Mouse (Mus musculus) heart, adult 8-10 months (tissue): ENCODE measurements around the gene Msh5. TPM values are rescaled to one million over a fixed set of nuclear protein-coding genes. Genes with fewer than 3 reads are reported as not detected.

Experiments
- DNase-seq: peaks from one replicate; pipeline ENCODE4 v3.0.0; 2022; ENCODE audit warnings: low spot score
- total RNA-seq, 4 experiments: library from RNA; stranded (reverse); gene quantifications; 2 replicates each; pipeline ENCODE4 v1.2.4; 2022

Msh5 gene
- total RNA-seq, result under 1 TPM in 2 of 4 experiments, not detected in 2; 0.33 to 0.56 TPM

- DNase-seq, result peak; percentile 96
Observed at GRCm38 (mm10) chr17:35046681-35047455, at the start of gene Msh5. Gene Msh5, minus strand, starts transcription at chr17:35046745.

- DNase-seq, result no peak
Observed at GRCm38 (mm10) chr17:35094475-35095365, 48.2 kb upstream of the Msh5 start.

- DNase-seq, result no peak
Observed at GRCm38 (mm10) chr17:35092403-35093198, 46.1 kb upstream of the Msh5 start.

GRCm38 (mm10) chr17:35090166-35090932 lies 43.8 kb upstream of the Msh5 start:
- DNase-seq, result no peak

DNA sequence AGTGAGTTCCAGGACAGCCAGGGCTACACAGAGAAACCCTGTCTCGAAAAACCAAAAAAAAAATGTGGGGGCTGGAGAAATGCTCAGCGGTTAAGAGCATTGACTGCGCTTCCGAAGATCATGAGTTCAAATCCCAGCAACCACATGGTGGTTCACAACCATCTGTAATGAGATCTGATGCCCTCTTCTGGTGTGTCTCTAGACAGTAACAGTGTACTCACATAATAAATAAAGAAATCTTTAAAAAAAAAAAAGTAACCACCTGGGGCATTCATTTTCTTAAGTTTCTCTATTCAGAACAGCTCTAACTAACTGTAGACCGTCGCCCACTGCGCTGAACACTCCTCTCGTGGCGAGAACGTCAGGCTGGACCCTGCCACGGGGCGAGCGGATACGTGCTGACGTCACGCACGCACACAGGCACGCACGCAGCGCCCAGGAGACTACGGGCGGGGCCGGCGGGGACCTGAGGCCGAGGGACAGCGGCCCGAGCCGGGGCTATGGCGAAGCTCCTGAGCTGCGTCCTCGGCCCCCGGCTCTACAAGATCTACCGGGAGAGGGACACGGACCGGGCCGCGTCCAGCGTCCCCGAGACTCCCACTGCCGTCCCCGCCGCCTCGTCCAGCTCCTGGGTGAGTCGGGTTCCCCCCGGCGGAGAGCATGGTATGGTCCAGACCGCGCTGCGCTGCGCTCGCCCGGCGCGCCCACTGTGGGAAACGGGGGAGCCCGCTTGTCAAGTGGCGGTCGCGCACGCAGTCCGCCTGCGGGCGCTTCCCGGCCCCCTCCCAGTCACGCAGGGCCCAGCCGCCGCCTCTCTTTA lies 42.5 kb upstream of the Msh5 start, which contains the start of gene Abhd16a:
Gene Abhd16a, plus strand, starts transcription at position 439 of the 820 bp plus-strand sequence.
- DNase-seq, result peak; percentile 92

- DNase-seq, result no peak
Observed at GRCm38 (mm10) chr17:35088151-35088550, 41.6 kb upstream of the Msh5 start.

DNA sequence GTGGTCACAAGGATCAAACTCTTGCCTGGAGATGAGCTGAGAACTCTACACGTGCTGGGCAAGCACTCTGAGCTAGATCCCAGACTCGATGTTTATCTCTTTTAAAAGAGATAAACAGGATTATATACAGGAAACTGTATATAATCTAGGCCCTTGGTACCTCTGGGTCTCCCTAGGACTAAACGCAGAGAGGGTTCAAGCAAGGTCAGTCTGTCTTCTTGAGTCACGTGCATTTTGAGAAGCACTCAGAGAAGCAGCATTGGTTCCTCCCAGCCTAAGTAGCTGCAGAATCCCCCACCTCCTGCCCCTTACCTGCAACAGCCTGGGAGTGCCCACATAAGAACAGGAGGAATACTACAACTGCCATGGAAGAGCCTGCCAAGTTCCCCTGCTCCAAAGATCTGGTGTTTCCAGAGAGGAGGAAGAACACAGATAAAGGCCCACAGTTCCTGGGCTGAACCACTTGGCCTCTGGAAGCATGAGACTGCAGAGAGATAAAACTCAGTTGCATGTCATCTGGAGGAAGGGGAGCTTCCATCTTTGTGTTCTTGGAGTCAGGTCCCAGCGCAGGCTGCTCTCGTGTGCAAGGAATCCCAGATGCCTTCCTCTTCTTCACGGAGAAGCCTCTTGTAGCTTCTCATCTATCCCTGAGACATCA lies 38.8 kb upstream of the Msh5 start, which contains the start of gene Ly6g6f:
Gene Ly6g6f, minus strand, starts transcription at position 403 of the 658 bp plus-strand sequence.
- no peak for DNase-seq

GRCm38 (mm10) chr17:35083929-35084497 lies 37.5 kb upstream of the Msh5 start:
- no peak for DNase-seq

GRCm38 (mm10) chr17:35082841-35083576 lies 36.5 kb upstream of the Msh5 start:
- no peak for DNase-seq

DNA sequence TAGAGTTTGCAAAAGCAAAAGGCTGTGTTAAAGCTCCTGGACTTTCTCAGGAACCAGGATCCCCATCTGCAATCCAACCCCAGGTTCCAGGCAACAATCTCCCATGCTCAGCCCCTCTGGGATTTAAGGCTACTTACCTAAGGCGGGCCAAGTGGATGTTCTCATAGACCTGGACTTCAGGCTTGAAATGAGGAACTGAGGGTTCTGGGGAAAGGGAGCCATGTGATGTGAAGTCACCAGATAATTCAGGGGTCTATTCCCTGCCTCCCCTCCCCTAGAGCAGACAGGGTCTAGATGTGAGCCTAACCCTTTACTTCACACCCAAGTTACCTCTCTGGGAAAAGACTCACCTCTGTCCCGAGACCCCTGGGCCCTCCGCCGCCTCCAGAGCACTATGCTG lies 34.2 kb upstream of the Msh5 start:
- DNase-seq, result no peak

DNA sequence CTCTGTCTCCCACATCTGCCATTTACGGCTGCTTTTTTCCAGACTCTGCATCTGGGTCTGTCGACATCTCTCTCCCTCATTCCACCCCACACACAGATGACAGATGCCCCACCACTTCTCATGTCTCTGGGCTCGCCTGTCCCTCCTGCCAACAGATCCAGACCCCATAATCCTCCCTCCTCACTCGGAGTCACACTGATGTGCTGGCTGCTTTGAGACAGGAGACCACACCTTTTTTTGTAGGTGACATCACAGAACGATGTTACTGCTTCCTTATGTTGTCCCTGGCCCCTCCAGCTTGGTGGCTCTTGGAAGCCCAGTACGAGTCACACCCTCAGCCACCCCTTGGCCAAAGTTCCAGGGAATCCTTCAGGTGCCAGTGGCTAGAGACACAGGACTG lies 33.7 kb upstream of the Msh5 start:
- no peak for DNase-seq

GRCm38 (mm10) chr17:35079778-35080177 lies 33.2 kb upstream of the Msh5 start:
- DNase-seq, result no peak

- no peak for DNase-seq
Observed at GRCm38 (mm10) chr17:35077786-35078233, 31.3 kb upstream of the Msh5 start, which contains the start of gene Ly6g6d. Gene Ly6g6d, minus strand, starts transcription at chr17:35078065.

DNA sequence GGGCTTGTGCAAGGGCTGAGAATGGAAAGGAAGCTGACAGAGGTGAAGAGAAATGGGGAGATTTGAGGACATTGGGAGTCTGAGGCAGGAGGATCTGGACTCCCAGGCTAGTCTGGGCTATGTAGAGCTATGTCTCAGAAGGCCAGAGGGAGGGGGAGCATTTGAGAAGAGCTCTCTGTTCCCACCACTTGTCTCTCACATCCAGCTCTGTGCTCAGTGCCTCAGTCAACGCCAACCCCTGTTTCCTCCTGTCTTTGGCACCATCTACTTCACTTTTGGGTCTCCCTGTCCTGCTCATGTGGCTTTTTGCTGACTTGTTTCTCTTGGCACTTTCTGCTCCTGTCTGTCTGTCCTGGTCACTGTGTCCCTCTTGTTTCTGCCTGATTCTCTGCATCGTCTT lies 30.7 kb upstream of the Msh5 start:
- no peak for DNase-seq

- no peak for DNase-seq
Observed at GRCm38 (mm10) chr17:35076507-35077176, 30.1 kb upstream of the Msh5 start, which contains the start of gene Ly6g6e. Gene Ly6g6e, plus strand, starts transcription at chr17:35076902.

- no peak for DNase-seq
Observed at GRCm38 (mm10) chr17:35074097-35074496, 27.6 kb upstream of the Msh5 start.

DNA sequence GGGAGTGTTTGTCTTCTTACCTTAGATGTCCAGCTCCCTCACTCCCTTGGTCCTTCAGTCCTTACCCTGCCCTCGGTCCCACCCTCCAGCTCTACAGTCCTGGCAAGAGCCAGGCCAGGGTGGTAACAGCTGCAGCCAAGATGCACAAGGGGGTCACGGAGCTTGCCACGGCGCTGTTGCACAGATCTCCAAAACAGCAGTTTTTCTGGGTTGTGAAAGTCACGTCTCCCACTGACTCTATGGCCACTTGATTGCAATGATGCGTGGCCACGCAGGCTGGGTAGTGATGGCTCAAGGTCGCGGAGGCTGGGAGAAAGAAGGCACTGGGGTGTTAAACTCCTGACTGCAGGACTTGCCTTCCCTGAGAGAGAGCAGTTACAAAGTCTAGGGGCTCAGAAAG lies 24.9 kb upstream of the Msh5 start:
- DNase-seq, result no peak
